Mouse (Mus musculus) lung, postnatal 0 days (tissue): ENCODE measurements around the gene Lrrc42. TPM values are rescaled to one million over a fixed set of nuclear protein-coding genes. Genes with fewer than 3 reads are reported as not detected.

Experiments used
- ATAC-seq: fragments of 200-750 bp; cut with Nextera tagmentation; 2 replicates; pipeline ENCODE4 v1.8.0; 2017; ENCODE audit warnings: moderate library complexity
- DNase-seq: peaks from one replicate; pipeline ENCODE4 v3.0.0-alpha.2; 2016; ENCODE audit warnings: low spot score
- H3K27ac ChIP-seq: fragments of 300-500 bp; sonication (generic); 2 replicates; pipeline ENCODE4 v1.5.1; 2014; ENCODE audit warnings: antibody characterized with exemption, mild to moderate bottlenecking, low read length, mixed read lengths
- H3K27me3 ChIP-seq: fragments of 300-500 bp; sonication (generic); replicated peaks from 2 replicates; pipeline ENCODE4 v1.6.1; 2014; ENCODE audit warnings: low read length, mixed read lengths; ENCODE audit not compliant: insufficient read depth
- H3K36me3 ChIP-seq: fragments of 300-500 bp; sonication (generic); 2 replicates; pipeline ENCODE4 v1.6.1; 2014; ENCODE audit warnings: low read length, mixed read lengths; ENCODE audit not compliant: insufficient read depth
- H3K4me1 ChIP-seq: fragments of 300-500 bp; sonication (generic); 2 replicates; pipeline ENCODE4 v1.6.1; 2014; ENCODE audit warnings: antibody characterized with exemption, low read depth, low read length, mixed read lengths; ENCODE audit not compliant: insufficient read depth
- H3K4me2 ChIP-seq: fragments of 300-500 bp; sonication (generic); replicated peaks from 2 replicates; pipeline ENCODE4 v1.6.1; 2014; ENCODE audit warnings: low read depth, mild to moderate bottlenecking, low read length, moderate library complexity, mixed read lengths
- H3K4me3 ChIP-seq: fragments of 300-500 bp; sonication (generic); 2 replicates; pipeline ENCODE4 v1.5.1; 2014; ENCODE audit warnings: low read depth, low read length
- H3K9ac ChIP-seq: fragments of 300-500 bp; sonication (generic); replicated peaks from 2 replicates; pipeline ENCODE4 v1.6.1; 2014; ENCODE audit warnings: low read depth, mild to moderate bottlenecking
- H3K9me3 ChIP-seq: fragments of 300-500 bp; sonication (generic); 2 replicates; pipeline ENCODE4 v1.6.1; 2016; ENCODE audit warnings: low read length, mixed read lengths
- CTCF ChIP-seq: IDR thresholded peaks from 2 replicates; pipeline ENCODE4 v1.5.1; 2016; ENCODE audit warnings: antibody characterized with exemption, mild to moderate bottlenecking
- EP300 ChIP-seq: IDR thresholded peaks from 2 replicates; pipeline ENCODE4 v1.6.1; 2016; ENCODE audit warnings: antibody characterized with exemption, mild to moderate bottlenecking, control low read depth
- WGBS: fragments of 180-500 bp; shearing (Covaris S2); extraction: QIAGEN DNeasy Blood & Tissue Kit; methylation state at CpG from one replicate; pipeline ENCODE4 v1.1.7; 2014; 5-methylcytosine and 5-hydroxymethylcytosine counted together
- polyA plus RNA-seq: library from polyadenylated mRNA; unstranded; fragments of >200 nt; fragmentation: Nextera tagmentation; extraction: Ambion mirVana; gene quantifications from 2 replicates; pipeline ENCODE4 v1.2.1, GENCODE M21; 2015

Gene Lrrc42
- polyA plus RNA-seq, 1 experiment from 2014 or later: 41.3 TPM

DNA sequence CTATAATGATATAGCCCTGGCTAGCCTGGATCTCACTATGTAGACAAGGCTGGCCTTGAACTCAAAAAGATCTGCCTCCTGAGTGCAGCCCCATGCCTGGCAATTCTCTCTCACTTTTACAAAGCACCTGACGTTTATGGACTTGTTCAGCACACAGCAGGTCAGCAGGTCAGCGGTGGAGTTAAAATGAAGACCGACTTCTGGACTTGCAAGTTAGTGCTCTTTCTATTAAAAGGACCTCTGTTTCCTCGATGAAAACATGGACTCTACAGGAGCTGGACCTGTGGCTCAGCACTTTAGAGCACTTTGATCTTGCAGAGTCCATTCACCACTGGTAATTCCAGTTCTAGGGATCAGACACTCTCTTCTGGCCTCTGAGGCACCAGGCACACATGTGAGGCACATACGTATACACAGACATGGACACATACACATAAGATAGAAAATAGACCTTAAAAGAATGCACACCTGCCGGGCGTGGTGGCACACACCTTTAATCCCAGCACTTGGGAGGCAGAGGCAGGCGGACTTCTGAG, 44.8 kb upstream of the Lrrc42 start:
- no peak for TF ChIP-seq EP300
- TF ChIP-seq CTCF: no peak
- Histone ChIP-seq H3K36me3 (no peaks in the 10 kb centered on the region), H3K9ac (no peak overlapping the region), H3K4me3 (no peak overlapping the region), H3K9me3 (no peaks in the 10 kb centered on the region), H3K4me1 (no peaks in the 10 kb centered on the region), H3K27ac (no peak overlapping the region), H3K4me2 (no peak overlapping the region), H3K27me3 (no peaks in the 10 kb centered on the region)
- 73% methylated on average over 8 of the region's 8 CpGs for WGBS
- DNase-seq (no peak), ATAC-seq (no peak)

DNA sequence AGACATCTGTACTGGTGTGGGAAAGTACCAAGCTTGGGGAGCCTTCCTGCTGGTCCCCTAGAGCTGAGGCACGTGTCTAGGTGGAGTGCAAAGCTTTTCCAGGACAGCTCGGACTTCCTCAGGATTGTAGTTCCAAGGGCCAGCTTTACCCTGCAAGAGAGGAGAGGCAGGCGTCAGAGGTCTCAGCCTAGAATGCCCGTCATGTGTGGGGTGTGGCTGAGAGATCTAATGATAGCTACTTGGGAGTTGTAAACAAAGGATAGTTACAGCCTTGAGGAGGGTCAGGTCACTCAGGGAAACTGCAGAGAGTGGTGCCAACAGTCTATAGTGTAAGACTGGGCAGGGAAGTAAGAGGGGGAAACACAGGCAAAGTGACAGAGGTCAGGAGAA, 38.9 kb upstream of the Lrrc42 start:
- ATAC-seq: peak; percentile 85
- peak; percentile 35 for DNase-seq
- TF ChIP-seq CTCF (no peak), EP300 (no peak)
- Histone ChIP-seq H3K36me3 (no peaks in the 10 kb centered on the region), H3K4me2 (no peak overlapping the region), H3K4me3 (no peak overlapping the region), H3K9me3 (no peaks in the 10 kb centered on the region), H3K27ac (no peak overlapping the region), H3K4me1 (no peaks in the 10 kb centered on the region), H3K9ac (no peak overlapping the region), H3K27me3 (no peaks in the 10 kb centered on the region)
- WGBS: 8% methylated on average over 4 of the region's 4 CpGs

DNA sequence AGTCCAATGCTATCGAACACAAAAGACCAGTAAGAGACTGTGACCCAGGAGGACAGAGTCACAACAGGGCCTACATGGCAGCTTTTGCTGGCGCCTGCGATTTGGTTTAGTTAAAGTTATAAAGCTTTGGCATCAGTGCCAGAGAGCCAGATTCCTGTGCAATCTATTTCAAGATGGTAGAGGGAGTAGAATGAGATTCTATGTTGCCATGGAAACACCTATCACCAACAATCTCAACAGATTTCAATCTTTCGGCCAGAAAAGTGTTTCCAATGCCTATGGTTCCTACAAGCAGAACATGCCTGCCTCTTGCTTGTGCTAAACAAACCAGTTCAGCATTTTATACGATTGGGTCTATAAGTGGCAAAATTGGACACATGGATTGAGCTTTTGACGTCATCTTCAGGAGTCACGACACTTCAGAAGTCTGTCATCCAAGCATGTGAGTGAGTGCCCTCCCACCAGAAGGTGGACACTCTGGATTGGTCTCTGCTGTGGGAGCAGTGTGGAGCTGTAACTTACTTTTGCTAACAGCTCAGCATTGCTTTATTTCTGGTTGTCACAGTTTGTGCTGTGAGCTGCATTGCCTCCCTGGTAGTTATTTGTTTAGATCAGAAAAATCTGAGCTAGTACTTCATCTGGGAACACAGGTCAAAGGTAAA, 38.4 kb upstream of the Lrrc42 start:
- no peak overlapping the region for H3K4me3 ChIP-seq
- H3K4me1 ChIP-seq: no peaks in the 10 kb centered on the region
- WGBS: 77% methylated on average over 7 of the region's 7 CpGs
- no peak overlapping the region for H3K9ac ChIP-seq
- DNase-seq (no peak), ATAC-seq (0 out of 2 replicates have a peak, but pooled peaks have one; percentile 11)
- no peak for TF ChIP-seq EP300
- TF ChIP-seq CTCF: no peak
- no peaks in the 10 kb centered on the region for H3K27me3 ChIP-seq
- H3K27ac ChIP-seq: no peak overlapping the region
- no peak overlapping the region for H3K4me2 ChIP-seq
- no peaks in the 10 kb centered on the region for H3K36me3 ChIP-seq
- H3K9me3 ChIP-seq: no peaks in the 10 kb centered on the region

DNA sequence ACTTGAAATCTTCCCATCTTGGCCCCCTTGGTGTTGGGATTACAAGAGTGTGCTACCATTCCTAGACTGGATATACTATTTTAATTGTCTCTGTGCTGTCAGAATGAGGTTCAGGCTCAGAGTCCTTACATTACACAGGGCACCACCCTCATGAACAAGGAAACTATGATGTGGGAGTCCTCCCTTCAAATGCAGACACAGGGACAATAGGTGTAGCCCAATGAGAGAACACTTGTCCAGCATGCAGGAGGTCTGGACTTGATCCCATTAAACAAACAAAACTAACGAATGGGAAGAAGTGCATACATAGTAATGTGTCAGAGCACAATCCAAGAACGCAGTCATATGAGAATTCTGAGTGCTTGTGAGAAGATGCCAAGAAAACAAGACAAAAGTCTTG, 34.2 kb upstream of the Lrrc42 start:
- Histone ChIP-seq H3K4me3 (no peak overlapping the region), H3K9me3 (no peaks in the 10 kb centered on the region), H3K4me1 (no peaks in the 10 kb centered on the region), H3K36me3 (no peaks in the 10 kb centered on the region), H3K27ac (no peak overlapping the region), H3K4me2 (no peak overlapping the region), H3K9ac (no peak overlapping the region), H3K27me3 (no peaks in the 10 kb centered on the region)
- ATAC-seq (no peak), DNase-seq (no peak)
- whole genome bisulfite sequencing: 57% methylated on average over 2 of the region's 2 CpGs
- TF ChIP-seq CTCF (no peak), EP300 (no peak)

DNA sequence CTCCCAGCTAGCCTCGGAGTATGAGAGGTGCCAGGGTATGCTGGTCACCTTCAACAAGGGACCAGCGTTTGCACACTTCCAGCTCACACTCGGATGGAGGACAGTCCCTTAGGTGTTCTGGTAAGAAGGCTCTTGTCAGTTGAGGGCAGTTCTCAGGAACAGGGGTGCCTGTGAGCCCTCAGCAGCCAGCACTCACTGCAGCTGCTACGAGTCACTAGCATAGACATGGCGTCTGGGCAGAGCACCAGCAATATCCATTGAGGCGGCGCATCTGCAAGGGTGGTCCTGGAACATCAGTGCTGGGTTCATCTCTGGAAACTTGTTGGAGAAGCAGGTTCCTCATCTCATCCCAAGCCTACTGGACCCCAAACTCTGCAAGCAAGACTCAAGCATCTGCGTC, 33.1 kb upstream of the Lrrc42 start:
- no peak for DNase-seq
- no peak overlapping the region for H3K9ac ChIP-seq
- 89% methylated on average over 8 of the region's 8 CpGs for WGBS
- ATAC-seq: no peak
- no peak overlapping the region for H3K4me2 ChIP-seq
- TF ChIP-seq CTCF (no peak), EP300 (no peak)
- H3K27me3 ChIP-seq: no peaks in the 10 kb centered on the region
- no peak overlapping the region for H3K27ac ChIP-seq
- no peaks in the 10 kb centered on the region for H3K36me3 ChIP-seq
- no peaks in the 10 kb centered on the region for H3K9me3 ChIP-seq
- no peak overlapping the region for H3K4me3 ChIP-seq
- no peaks in the 10 kb centered on the region for H3K4me1 ChIP-seq

DNA sequence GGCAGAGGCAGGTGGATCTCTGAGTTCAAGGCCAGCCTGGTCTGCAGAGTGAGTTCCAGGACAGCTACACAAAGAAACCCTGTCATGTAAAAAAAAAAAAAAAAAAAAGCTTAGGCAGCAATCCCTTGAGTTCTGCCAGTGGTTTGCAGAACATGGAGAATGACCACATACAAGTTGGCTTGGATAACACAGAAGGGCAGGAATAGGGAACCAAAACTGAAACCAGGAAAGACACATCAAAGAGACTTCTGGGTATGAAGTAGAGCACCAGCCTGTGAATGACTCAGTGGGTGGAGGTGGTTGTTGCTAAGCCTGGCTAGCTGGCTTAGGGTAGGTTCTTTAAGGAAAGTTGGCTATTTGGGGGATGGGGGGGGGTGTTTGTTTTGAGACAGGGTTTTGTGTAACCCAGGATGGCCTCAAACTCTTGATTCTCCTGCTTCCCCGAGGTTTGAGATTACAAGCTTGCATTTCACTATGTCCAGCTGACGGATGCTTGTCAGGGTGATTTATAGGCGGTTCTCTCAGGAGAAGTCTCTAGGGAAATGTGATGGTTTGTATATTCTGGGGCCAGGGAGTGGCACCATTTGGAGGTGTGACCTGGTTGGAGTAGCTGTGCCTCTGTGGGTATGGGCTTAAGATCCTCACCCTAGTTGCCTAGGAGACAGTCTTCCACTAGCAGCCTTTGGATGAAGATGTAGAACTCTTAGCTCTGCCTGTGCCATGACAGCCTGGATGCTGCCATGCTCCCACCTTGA, 32.3 kb upstream of the Lrrc42 start:
- 52% methylated on average over 3 of the region's 3 CpGs for WGBS
- DNase-seq: peak; percentile 49
- TF ChIP-seq CTCF (no peak), EP300 (no peak)
- no peak overlapping the region for H3K27ac ChIP-seq
- no peak overlapping the region for H3K4me3 ChIP-seq
- no peaks in the 10 kb centered on the region for H3K36me3 ChIP-seq
- no peak overlapping the region for H3K9ac ChIP-seq
- no peaks in the 10 kb centered on the region for H3K4me1 ChIP-seq
- ATAC-seq: peak; percentile 32; the same call in 1 of the 2 replicates
- H3K4me2 ChIP-seq: no peak overlapping the region
- H3K27me3 ChIP-seq: no peaks in the 10 kb centered on the region
- no peaks in the 10 kb centered on the region for H3K9me3 ChIP-seq
